Mouse (Mus musculus) megakaryocyte, embryonic 14.5 days (primary cell): ENCODE results near the gene Dlec1.

Source experiments
- FLI1 ChIP-seq: IDR thresholded peaks from 2 replicates; pipeline ENCODE4 v1.6.1; 2012; ENCODE audit warnings: low read length, inconsistent platforms, mixed read lengths
- GATA1 ChIP-seq: IDR thresholded peaks from 3 replicates; pipeline ENCODE4 v1.6.1; 2012; ENCODE audit warnings: mixed read lengths, low read length, inconsistent platforms, borderline replicate concordance

DNA sequence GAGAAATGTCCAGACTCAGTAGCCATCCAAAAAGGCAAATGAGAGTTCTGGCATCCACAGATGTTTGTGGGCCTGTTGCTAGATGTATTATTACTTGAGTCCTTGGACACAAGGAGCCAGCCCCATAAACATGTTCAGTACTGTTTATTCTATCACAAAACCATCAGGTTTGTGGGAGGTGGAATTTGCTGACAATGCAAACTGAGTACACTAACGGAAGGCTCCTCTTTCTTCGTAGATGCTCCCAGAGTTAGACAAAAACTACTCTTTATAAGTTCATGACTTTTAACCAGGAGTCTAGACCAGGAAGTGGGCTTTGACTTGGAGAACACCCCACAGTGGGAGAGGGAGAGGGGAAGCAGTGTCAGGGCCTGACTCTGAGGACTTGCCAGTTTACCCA is 65.3 kb downstream of the Dlec1 start:
- no peak for TF ChIP-seq GATA1
- TF ChIP-seq FLI1, result no peak
